Mouse (Mus musculus) kidney, adult 2 months (tissue): ENCODE data around the gene Hoxa2.

Source experiments
- CTCF ChIP-seq: fragments of 200-500 bp; conservative IDR thresholded peaks from 2 replicates; pipeline ENCODE4 v1.5.1; 2011; ENCODE audit warnings: low read depth, mild to moderate bottlenecking, control low read depth, low read length, moderate library complexity, mixed read lengths; ENCODE audit not compliant: insufficient read depth, insufficient read length
- POLR2A ChIP-seq: fragments of 200-500 bp; IDR thresholded peaks from one replicate; pipeline ENCODE4 v1.6.1; 2011; ENCODE audit warnings: low read depth, low read length, control low read depth

DNA sequence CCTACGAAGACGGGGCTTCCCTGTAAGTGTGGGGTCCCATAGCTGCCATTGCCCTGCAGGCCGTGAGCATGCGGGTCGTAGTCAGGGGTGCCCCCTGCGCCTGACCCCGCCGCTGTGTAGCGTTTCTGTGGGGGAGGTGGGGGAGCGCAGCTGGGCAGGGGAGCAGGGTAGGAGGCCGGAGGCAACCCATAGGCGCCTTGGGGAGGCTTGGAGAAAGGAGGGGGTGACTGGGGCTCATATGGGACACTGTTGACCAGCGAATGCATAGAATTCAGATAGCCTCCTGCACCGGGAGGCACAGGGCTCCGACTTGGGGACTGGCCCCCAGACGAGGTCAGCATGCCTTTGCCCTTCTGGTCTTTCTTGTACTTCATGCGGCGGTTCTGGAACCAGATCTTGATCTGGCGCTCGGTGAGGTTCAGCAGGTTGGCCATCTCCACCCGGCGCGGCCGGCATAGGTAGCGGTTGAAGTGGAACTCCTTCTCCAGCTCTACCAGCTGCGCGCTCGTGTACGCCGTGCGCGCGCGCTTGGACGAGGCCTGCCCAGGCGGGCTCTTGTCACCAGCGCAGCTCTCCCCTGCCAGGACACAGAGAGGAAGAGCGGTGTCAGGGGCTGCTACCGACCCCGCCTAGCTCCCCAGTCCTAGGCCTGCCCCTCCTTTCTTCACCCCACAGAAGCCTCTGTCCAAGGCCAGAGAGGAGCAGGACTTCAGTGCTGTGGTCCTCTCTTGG is 5.7 kb upstream of the Hoxa2 start:
- no peak for TF ChIP-seq POLR2A
- TF ChIP-seq CTCF, result no peak
